Comparison of ENCODE assay signal across 16 mouse cellular contexts in the genomic region with DNA sequence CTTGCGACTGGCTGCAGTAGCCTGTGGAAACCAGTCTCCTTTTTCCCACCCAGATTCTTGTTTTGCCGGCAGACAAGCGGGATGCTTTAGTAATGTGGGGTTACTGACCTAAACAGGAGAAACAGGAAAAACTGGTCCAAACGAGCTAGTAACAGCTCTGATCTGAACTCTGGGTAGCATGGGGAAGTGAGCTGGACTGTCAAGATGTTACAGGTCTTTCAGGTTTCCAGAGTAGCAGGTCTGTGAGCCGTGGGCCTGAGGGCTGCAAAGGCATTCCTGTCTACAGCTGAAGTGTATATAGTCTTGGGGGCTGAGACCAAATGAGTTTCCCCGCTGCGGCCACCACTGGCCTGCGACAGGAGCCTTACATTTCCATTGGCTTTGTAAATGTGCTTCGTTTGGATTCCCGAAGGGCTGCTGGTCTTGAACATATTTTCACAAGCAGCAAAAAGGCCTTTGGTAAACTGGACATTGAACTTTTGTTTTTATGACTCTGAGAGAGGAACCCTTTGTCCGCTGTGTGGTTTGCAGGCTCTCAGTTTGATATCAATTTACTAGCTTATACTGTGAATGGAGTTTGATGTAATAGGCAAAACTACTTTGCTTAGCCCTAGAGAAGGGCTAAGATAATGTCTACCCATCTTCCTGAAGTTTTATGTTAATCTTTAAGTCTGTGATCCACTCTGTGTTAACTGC. TPM values are rescaled to one million over a fixed set of nuclear protein-coding genes. Genes with fewer than 3 reads are reported as not detected.
A peak's percentile ranks its signal among the peaks of the same experiment; 100 is the strongest.
DNase-seq lines count a peak whose midpoint lies in the region; ATAC-seq lines count a peak whose summit lies in the region.
"Had no signal": no experiment of that assay in that cellular context is flagged by ENCODE, and none has a peak within 500 bp of the region (broad histone marks: within the 10 kb centered on the region; RNA-seq: fewer than 3 reads in every experiment).

No protein-coding gene starts in this region.

- H3K4me3 ChIP-seq in liver, embryonic 12.5 days, result no peak overlapping the region
- H3K4me3 ChIP-seq in liver, embryonic 11.5 days (ENCODE audit: low read depth, low read length), result no peak overlapping the region
- no peak overlapping the region for H3K4me3 ChIP-seq in embryonic facial prominence, embryonic 11.5 days (ENCODE audit: low read depth, low read length)
- H3K4me3 ChIP-seq in limb, embryonic 15.5 days, result no peak overlapping the region
- H3K4me3 ChIP-seq: layer of hippocampus, adult 2 months; midbrain, embryonic 15.5 days; neural tube, embryonic 12.5 days had no signal

- peaks cover 31% of the 10 kb centered on the region for H3K4me1 ChIP-seq in liver, embryonic 12.5 days
- H3K4me1 ChIP-seq in liver, embryonic 11.5 days (replicated peaks; ENCODE audit: control insufficient read depth, insufficient read depth, low read length), result peaks cover 10% of the 10 kb centered on the region
- H3K4me1 ChIP-seq in embryonic facial prominence, embryonic 11.5 days (ENCODE audit: control insufficient read depth, insufficient read depth, low read length), result no peaks in the 10 kb centered on the region; the same call in 1 of the 2 replicates
- H3K4me1 ChIP-seq in limb, embryonic 15.5 days, result no peaks in the 10 kb centered on the region
- H3K4me1 ChIP-seq: midbrain, embryonic 15.5 days; neural tube, embryonic 12.5 days had no signal

- whole genome bisulfite sequencing in liver, embryonic 12.5 days (ENCODE audit: insufficient replicate concordance), result 66% methylated on average over 11 of the region's 11 CpGs
- 67% methylated on average over 11 of the region's 11 CpGs for WGBS in liver, embryonic 11.5 days
- 60% methylated on average over 11 of the region's 11 CpGs for WGBS in embryonic facial prominence, embryonic 11.5 days
- 48% methylated on average over 11 of the region's 11 CpGs for WGBS in limb, embryonic 15.5 days

- no peaks in the 10 kb centered on the region for H3K27me3 ChIP-seq in liver, embryonic 12.5 days (replicated peaks)
- H3K27me3 ChIP-seq in liver, embryonic 11.5 days (replicated peaks; ENCODE audit: control insufficient read depth, insufficient read depth, low read length), result no peaks in the 10 kb centered on the region
- H3K27me3 ChIP-seq in embryonic facial prominence, embryonic 11.5 days (ENCODE audit: control insufficient read depth, insufficient read depth, low read length), result no peaks in the 10 kb centered on the region
- no peaks in the 10 kb centered on the region for H3K27me3 ChIP-seq in limb, embryonic 15.5 days
- H3K27me3 ChIP-seq: midbrain, embryonic 15.5 days; neural tube, embryonic 12.5 days had no signal

- no peak for ATAC-seq in liver, embryonic 12.5 days
- ATAC-seq in liver, embryonic 11.5 days (replicated peaks; ENCODE audit: low FRiP score), result no peak
- no peak for ATAC-seq in embryonic facial prominence, embryonic 11.5 days (replicated peaks; ENCODE audit: insufficient number of reproducible peaks, low FRiP score, low TSS enrichment, low read depth)
- no peak for ATAC-seq in limb, embryonic 15.5 days (ENCODE audit: insufficient number of reproducible peaks, low FRiP score, low TSS enrichment, low read depth)
- ATAC-seq: hindbrain, postnatal 0 days; midbrain, embryonic 15.5 days had no signal

- H3K27ac ChIP-seq in liver, embryonic 12.5 days, result 0 out of 2 replicates have a peak overlapping the region, but pooled peaks have one; percentile 21
- H3K27ac ChIP-seq in liver, embryonic 11.5 days (ENCODE audit: low read depth, low read length), result no peak overlapping the region
- H3K27ac ChIP-seq in embryonic facial prominence, embryonic 11.5 days (replicated peaks; ENCODE audit: low read depth, low read length), result no peak overlapping the region
- H3K27ac ChIP-seq in limb, embryonic 15.5 days, result peak overlapping the region; percentile 51; the same call in 1 of the 2 replicates
- H3K27ac ChIP-seq: hindbrain, postnatal 0 days; layer of hippocampus, adult 2 months; midbrain, embryonic 15.5 days; neural tube, embryonic 12.5 days had no signal

- H3K4me2 ChIP-seq in liver, embryonic 12.5 days, result no peak overlapping the region
- H3K4me2 ChIP-seq in liver, embryonic 11.5 days, result no peak overlapping the region
- H3K4me2 ChIP-seq in embryonic facial prominence, embryonic 11.5 days (ENCODE audit: low read depth, low read length), result no peak overlapping the region
- no peak overlapping the region for H3K4me2 ChIP-seq in limb, embryonic 15.5 days
- H3K4me2 ChIP-seq: midbrain, embryonic 15.5 days; neural tube, embryonic 12.5 days had no signal

- H3K9me3 ChIP-seq in liver, embryonic 12.5 days (replicated peaks), result no peaks in the 10 kb centered on the region
- no peaks in the 10 kb centered on the region for H3K9me3 ChIP-seq in liver, embryonic 11.5 days (ENCODE audit: control insufficient read depth, low read length)
- no peaks in the 10 kb centered on the region for H3K9me3 ChIP-seq in embryonic facial prominence, embryonic 11.5 days (replicated peaks; ENCODE audit: control insufficient read depth, low read length)
- no peaks in the 10 kb centered on the region for H3K9me3 ChIP-seq in limb, embryonic 15.5 days
- H3K9me3 ChIP-seq: midbrain, embryonic 15.5 days; neural tube, embryonic 12.5 days had no signal

- H3K9ac ChIP-seq in liver, embryonic 12.5 days, result no peak overlapping the region
- no peak overlapping the region for H3K9ac ChIP-seq in liver, embryonic 11.5 days (ENCODE audit: low read depth, low read length)
- H3K9ac ChIP-seq in embryonic facial prominence, embryonic 11.5 days (replicated peaks; ENCODE audit: low read length), result no peak overlapping the region
- H3K9ac ChIP-seq in limb, embryonic 15.5 days, result no peak overlapping the region
- H3K9ac ChIP-seq: midbrain, embryonic 15.5 days; neural tube, embryonic 12.5 days had no signal

- H3K36me3 ChIP-seq in liver, embryonic 12.5 days, result peaks cover 29% of the 10 kb centered on the region
- peaks cover 16% of the 10 kb centered on the region for H3K36me3 ChIP-seq in liver, embryonic 11.5 days (ENCODE audit: control insufficient read depth, insufficient read depth, low read length)
- H3K36me3 ChIP-seq in embryonic facial prominence, embryonic 11.5 days (replicated peaks; ENCODE audit: control insufficient read depth, insufficient read depth, low read depth, low read length), result peaks cover 7% of the 10 kb centered on the region
- H3K36me3 ChIP-seq in limb, embryonic 15.5 days, result peaks cover 24% of the 10 kb centered on the region

- DNase-seq in liver, embryonic 11.5 days (ENCODE audit: low spot score), result no peak
- DNase-seq in R1 (ENCODE audit: low read depth, low spot score), result peak; percentile 61
- peak; percentile 66 for DNase-seq in embryonic facial prominence, embryonic 11.5 days (ENCODE audit: low spot score)
- no peak for DNase-seq in ovary, postnatal 36 days (ENCODE audit: low spot score)
- no peak for DNase-seq in thymus, postnatal 36 days
- DNase-seq: adrenal gland, postnatal 10 days; cerebellum, postnatal 36 days; lung, postnatal 36 days; right cerebral cortex, adult 18-20 months; thymus, postnatal 14 days had no signal

RNA-seq across cellular contexts. Expression of a gene that starts 17.7 kb away (rescaled TPM):
- polyA plus RNA-seq in liver, embryonic 12.5 days (2016; fragmentation: Nextera tagmentation; extraction: Ambion mirVana), result 36.8 and 38.4 TPM in 2 replicates
- polyA plus RNA-seq in liver, embryonic 11.5 days (2014; fragmentation: Nextera tagmentation; extraction: Ambion mirVana), result 71.5 and 82.3 TPM in 2 replicates
- polyA plus RNA-seq in embryonic facial prominence, embryonic 11.5 days (2014; fragmentation: Nextera tagmentation; extraction: Ambion mirVana), result 65.0 and 66.6 TPM in 2 replicates
- 58.8 and 60.3 TPM in 2 replicates for polyA plus RNA-seq in limb, embryonic 15.5 days (2015; fragmentation: Nextera tagmentation; extraction: Ambion mirVana)

RNA-seq across cellular contexts. Expression of a gene that starts 25.2 kb away (rescaled TPM):
- polyA plus RNA-seq in liver, embryonic 12.5 days (2016; fragmentation: Nextera tagmentation; extraction: Ambion mirVana), result 7.7 and 9.9 TPM in 2 replicates
- polyA plus RNA-seq in liver, embryonic 11.5 days (2014; fragmentation: Nextera tagmentation; extraction: Ambion mirVana), result 7.4 and 8.3 TPM in 2 replicates
- not detected in 2 replicates for polyA plus RNA-seq in embryonic facial prominence, embryonic 11.5 days (2014; fragmentation: Nextera tagmentation; extraction: Ambion mirVana)
- not detected in 2 replicates for polyA plus RNA-seq in limb, embryonic 15.5 days (2015; fragmentation: Nextera tagmentation; extraction: Ambion mirVana)

RNA-seq across cellular contexts. Expression of a gene that starts 54.5 kb away (rescaled TPM):
- polyA plus RNA-seq in liver, embryonic 12.5 days (2016; fragmentation: Nextera tagmentation; extraction: Ambion mirVana), result 35.3 and 39.9 TPM in 2 replicates
- polyA plus RNA-seq in liver, embryonic 11.5 days (2014; fragmentation: Nextera tagmentation; extraction: Ambion mirVana), result 52.7 and 55.2 TPM in 2 replicates
- 89.2 and 96.9 TPM in 2 replicates for polyA plus RNA-seq in embryonic facial prominence, embryonic 11.5 days (2014; fragmentation: Nextera tagmentation; extraction: Ambion mirVana)
- 81.9 and 84.9 TPM in 2 replicates for polyA plus RNA-seq in limb, embryonic 15.5 days (2015; fragmentation: Nextera tagmentation; extraction: Ambion mirVana)

Comparison
In these comparisons a context has a peak if more than half of its experiments do, and no peak if none do; other contexts are left out.
1. H3K27ac ChIP-seq: peak in liver, embryonic 12.5 days (single experiment) and limb, embryonic 15.5 days (single experiment); none in liver, embryonic 11.5 days (single experiment) and embryonic facial prominence, embryonic 11.5 days (single experiment).
2. DNase-seq: peak in R1 (single experiment) and embryonic facial prominence, embryonic 11.5 days (single experiment); none in liver, embryonic 11.5 days (single experiment), ovary, postnatal 36 days (single experiment) and thymus, postnatal 36 days (0 of 2).